Mouse (Mus musculus) bone marrow, adult 2 months (tissue): ENCODE results near the gene Pqbp1. TPM values are rescaled to one million over a fixed set of nuclear protein-coding genes. Genes with fewer than 3 reads are reported as not detected.

ENCODE experiments used
- H3K27ac ChIP-seq: fragments of 200-500 bp; 2 replicates; pipeline ENCODE4 v1.5.1; 2012; ENCODE audit warnings: low read depth, mild to moderate bottlenecking, control low read depth, inconsistent platforms, low read length; ENCODE audit not compliant: control insufficient read depth, poor library complexity, insufficient read depth
- H3K4me1 ChIP-seq: fragments of 200-500 bp; 2 replicates; pipeline ENCODE4 v1.6.1; 2011; ENCODE audit warnings: low read length; ENCODE audit not compliant: control insufficient read depth, insufficient read depth
- H3K4me3 ChIP-seq: fragments of 200-500 bp; replicated peaks from 2 replicates; pipeline ENCODE3; 2011; ENCODE audit warnings: mild to moderate bottlenecking, low read depth, low read length, control low read depth; ENCODE audit not compliant: control insufficient read depth
- CTCF ChIP-seq: fragments of 200-500 bp; IDR thresholded peaks from 2 replicates; pipeline ENCODE4 v1.5.1; 2011; ENCODE audit warnings: low read length, control low read depth; ENCODE audit not compliant: control insufficient read depth, insufficient read depth
- POLR2A ChIP-seq: fragments of 200-500 bp; IDR thresholded peaks from 2 replicates; pipeline ENCODE4 v1.6.1; 2011; ENCODE audit warnings: low read depth, mild to moderate bottlenecking, control low read depth, low read length, borderline replicate concordance; ENCODE audit not compliant: control insufficient read depth
- WGBS: fragments of 180-500 bp; shearing (Covaris S2); methylation state at CpG from one replicate; pipeline ENCODE4 v1.1.7; 2018; 5-methylcytosine and 5-hydroxymethylcytosine counted together
- polyA plus RNA-seq: library from polyadenylated mRNA; stranded (reverse); fragments of >200 nt; gene quantifications from 2 replicates; pipeline ENCODE4 v1.2.4, GENCODE M21; 2011; ENCODE audit warnings: low replicate concordance; ENCODE audit not compliant: missing spikeins, insufficient read depth, insufficient read length

The Pqbp1 gene
- polyA plus RNA-seq, 1 experiment: 40.9 TPM

DNA sequence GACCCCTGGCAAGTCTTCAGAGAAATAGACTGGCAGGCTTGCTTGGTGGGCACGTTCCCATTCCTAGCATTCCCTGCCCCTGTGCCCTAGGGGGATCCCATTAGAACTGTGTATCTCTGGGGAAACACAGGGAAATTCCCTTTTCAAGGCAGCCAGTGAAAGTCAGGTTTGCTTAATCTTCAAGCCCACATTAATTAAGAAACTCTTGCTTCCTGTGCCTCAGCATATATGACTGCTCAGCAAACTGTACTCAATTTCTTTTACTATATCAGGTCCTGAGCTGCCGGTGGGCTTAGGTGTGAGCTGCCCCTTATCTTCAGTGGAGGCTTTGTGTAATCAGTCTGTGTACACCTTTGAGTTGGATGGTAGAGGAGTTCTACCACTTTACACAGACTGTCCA lies 33.3 kb downstream of the Pqbp1 start:
- peaks cover 1% of the 10 kb centered on the region; the same call in 1 of the 2 replicates for H3K4me1 ChIP-seq
- H3K27ac ChIP-seq: peak overlapping the region; percentile 51; the same call in 1 of the 2 replicates
- WGBS: 20% methylated on average over 2 of the region's 2 CpGs

DNA sequence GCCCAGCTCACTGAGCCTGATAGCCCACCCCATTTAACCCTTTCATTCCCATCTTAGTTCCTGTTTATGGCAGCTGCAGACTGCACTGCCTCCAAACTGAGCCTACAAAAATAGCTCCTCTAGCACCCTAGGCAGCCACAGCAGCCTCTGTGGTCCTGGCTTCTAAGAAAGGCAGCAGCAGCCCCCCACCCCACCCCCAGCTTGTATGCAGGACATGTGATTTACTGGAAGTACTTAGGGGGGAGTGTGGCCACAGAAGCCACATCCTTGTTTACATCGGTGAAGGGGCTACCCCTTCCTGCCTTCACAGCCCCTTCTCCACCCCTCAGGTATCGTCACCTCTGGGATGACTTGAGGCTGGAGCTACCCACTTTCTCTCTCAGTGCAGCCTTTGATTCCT lies 33.7 kb downstream of the Pqbp1 start:
- H3K4me1 ChIP-seq: peaks cover 1% of the 10 kb centered on the region; the same call in 1 of the 2 replicates
- peak overlapping the region; percentile 51 for H3K27ac ChIP-seq
- H3K4me3 ChIP-seq: no peak overlapping the region
- TF ChIP-seq POLR2A (no peak), CTCF (no peak)
- 40% methylated on average over 2 of the region's 2 CpGs for WGBS

More for the DNA sequence above, 33.3 kb downstream of the Pqbp1 start:
- no peak overlapping the region for H3K4me3 ChIP-seq
- TF ChIP-seq CTCF (no peak), POLR2A (no peak)

DNA sequence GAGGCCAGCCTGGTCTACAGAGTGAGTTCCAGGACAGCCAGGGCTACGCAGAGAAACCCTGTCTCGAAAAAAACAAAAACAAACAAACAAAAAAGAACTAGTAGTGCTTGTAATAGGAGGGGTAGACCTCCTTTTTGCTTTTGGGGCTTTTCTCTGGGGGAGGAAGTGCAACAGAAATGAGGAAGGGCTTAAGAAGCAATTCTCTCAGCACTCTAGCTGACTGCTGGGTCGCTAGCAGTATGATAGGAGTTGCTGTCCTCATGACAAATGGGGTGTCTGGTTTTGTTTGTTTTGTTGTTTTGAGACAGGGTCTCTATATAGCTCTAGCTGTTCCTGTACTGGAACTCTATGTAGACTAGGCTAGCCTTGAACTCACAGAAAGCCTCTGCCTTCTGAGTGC lies 34.5 kb downstream of the Pqbp1 start:
- TF ChIP-seq POLR2A (no peak), CTCF (no peak)
- H3K4me1 ChIP-seq: peaks cover 1% of the 10 kb centered on the region; the same call in 1 of the 2 replicates
- no peak overlapping the region for H3K4me3 ChIP-seq
- WGBS: 34% methylated on average over 3 of the region's 3 CpGs
- H3K27ac ChIP-seq: no peak overlapping the region; the same call in 1 of the 2 replicates

DNA sequence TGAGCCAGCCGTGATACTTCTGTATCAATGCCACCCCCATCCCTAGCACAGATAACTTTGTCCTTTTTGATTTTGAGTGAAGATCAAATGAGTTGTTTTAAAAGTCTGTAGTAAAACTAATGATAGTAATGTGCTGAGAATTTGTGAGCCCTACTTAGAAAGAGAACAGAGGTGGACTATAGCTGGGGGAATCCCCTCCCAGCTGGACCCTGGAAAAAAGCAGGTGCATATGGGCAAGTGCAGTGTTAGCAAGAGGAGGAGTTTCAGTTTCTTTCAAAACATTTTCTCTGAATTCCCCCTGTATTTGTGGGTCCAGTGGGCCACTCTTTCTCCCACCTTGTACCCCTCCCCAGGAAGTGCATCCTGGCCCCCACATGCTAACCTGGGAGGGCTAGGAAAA lies 35.9 kb downstream of the Pqbp1 start:
- no peak for TF ChIP-seq CTCF
- Histone ChIP-seq H3K4me1 (peaks cover 1% of the 10 kb centered on the region; the same call in 1 of the 2 replicates), H3K4me3 (no peak overlapping the region), H3K27ac (no peak overlapping the region)
- 81% methylated on average over 1 of the region's 1 CpGs for WGBS

DNA sequence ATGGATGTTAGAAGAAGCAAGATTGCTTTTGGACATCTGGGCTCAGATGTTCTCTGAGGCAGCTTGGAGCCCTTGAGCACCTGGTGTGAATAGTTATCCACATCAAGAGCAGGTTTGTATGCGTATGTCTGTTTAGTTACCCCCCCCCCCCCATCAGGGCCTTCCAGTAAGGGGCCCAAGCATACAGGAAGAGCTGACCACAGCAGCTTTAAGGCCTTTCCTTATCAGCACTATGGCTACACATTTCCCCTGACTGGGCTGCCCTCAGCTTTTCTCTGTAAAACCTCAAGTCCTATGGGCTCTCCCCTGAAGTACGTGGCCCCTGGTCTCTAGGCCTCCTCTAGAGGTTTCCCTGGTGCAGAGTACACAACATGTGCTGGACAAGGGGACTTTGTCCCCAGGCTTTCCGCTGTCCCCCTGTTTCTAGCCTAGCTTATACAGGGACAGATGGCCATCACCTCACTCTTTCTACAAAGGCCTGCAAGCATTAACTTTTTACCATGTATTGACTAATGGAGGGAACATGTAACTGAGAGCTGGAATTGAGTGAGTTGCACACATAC lies 39.8 kb downstream of the Pqbp1 start:
- Histone ChIP-seq H3K4me3 (no peak overlapping the region), H3K27ac (no peak overlapping the region), H3K4me1 (no peaks in the 10 kb centered on the region; the same call in 1 of the 2 replicates)
- TF ChIP-seq CTCF (no peak), POLR2A (no peak)
- WGBS: 46% methylated on average over 3 of the region's 3 CpGs

DNA sequence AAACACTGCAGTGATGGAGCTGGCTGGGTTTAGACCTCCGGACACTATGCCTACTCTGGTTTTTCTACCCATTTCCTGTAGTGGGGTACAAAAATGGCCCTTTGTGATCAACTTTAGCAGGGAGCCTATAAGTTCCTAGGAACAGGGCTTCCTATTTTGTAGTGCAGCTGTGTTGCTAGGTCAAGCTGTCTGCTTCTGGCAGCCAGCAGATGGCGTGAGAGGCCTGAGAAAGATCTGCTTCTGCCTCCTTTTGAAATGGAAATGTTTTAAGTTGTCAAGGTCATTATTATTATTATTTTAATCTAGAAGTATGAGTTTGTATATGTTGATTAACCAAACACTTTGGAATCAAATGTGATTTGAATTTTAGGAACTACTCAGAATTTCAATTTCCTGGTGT lies 44.5 kb downstream of the Pqbp1 start:
- Histone ChIP-seq H3K27ac (no peak overlapping the region), H3K4me1 (no peaks in the 10 kb centered on the region), H3K4me3 (no peak overlapping the region)
- TF ChIP-seq POLR2A (no peak), CTCF (peak; percentile 63)
- 10% methylated on average over 2 of the region's 2 CpGs for WGBS

DNA sequence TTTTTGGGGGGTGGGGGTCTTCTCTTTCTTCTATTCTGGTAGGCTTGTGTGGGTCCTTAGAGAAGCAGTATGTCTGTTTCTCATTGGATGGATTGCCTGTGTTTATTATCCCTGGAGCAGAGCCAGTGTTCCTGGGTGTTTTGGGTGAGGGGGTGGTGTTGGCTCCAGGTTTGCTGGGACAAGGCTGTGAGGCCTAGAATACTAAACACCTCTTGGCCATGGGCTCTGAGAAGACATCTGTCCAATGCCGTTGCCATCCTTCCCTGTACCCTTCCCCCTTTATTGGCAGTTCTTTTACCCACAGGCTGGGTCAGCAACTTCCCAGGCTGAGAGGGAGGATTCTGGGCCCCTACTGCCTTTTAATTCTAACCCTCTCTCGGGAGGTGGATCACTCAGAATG lies 51.2 kb downstream of the Pqbp1 start:
- H3K4me1 ChIP-seq: no peaks in the 10 kb centered on the region; the same call in 1 of the 2 replicates
- 71% methylated on average over 2 of the region's 2 CpGs for WGBS
- H3K27ac ChIP-seq: no peak overlapping the region
- TF ChIP-seq CTCF: no peak
- TF ChIP-seq POLR2A: no peak
- no peak overlapping the region for H3K4me3 ChIP-seq

Other genes starting within 250 kb of the Pqbp1 start
- 10.7 and 22.4 TPM in 2 replicates for gene Prickle3, start 242.0 kb downstream of the Pqbp1 start, polyA plus RNA-seq
- gene Plp2, start 227.9 kb downstream of the Pqbp1 start, polyA plus RNA-seq: 5.3 and 33.2 TPM in 2 replicates
- gene Magix, start 218.0 kb downstream of the Pqbp1 start, polyA plus RNA-seq: not detected in 2 replicates
- 17.6 and 19.1 TPM in 2 replicates for gene Gpkow, start 202.1 kb downstream of the Pqbp1 start, polyA plus RNA-seq
- gene Wdr45, start 184.9 kb downstream of the Pqbp1 start, polyA plus RNA-seq: 54.7 and 91.1 TPM in 2 replicates
- not detected in 2 replicates for gene Gm45208, start 177.0 kb downstream of the Pqbp1 start, polyA plus RNA-seq
- gene Praf2, start 170.8 kb downstream of the Pqbp1 start, polyA plus RNA-seq: 3.9 and 9.5 TPM in 2 replicates
- 0.36 and 1.4 TPM in 2 replicates for gene Ccdc120, start 148.4 kb downstream of the Pqbp1 start, polyA plus RNA-seq
- 15.5 and 22.3 TPM in 2 replicates for gene Tfe3, start 136.7 kb downstream of the Pqbp1 start, polyA plus RNA-seq
- gene Gripap1, start 109.5 kb downstream of the Pqbp1 start, polyA plus RNA-seq: 95.0 and 184 TPM in 2 replicates
- 2.2 and 4.8 TPM in 2 replicates for gene Kcnd1, start 77.0 kb downstream of the Pqbp1 start, polyA plus RNA-seq
- 124 and 222 TPM in 2 replicates for gene Otud5, start 57.9 kb downstream of the Pqbp1 start, polyA plus RNA-seq
- gene Pim2, start 21.0 kb downstream of the Pqbp1 start, polyA plus RNA-seq: 20.0 and 26.2 TPM in 2 replicates
- 21.0 and 37.1 TPM in 2 replicates for gene Slc35a2, start 15.2 kb downstream of the Pqbp1 start, polyA plus RNA-seq
- 9.2 and 17.8 TPM in 2 replicates for gene Timm17b, start 88 bp upstream of the Pqbp1 start, polyA plus RNA-seq
- not detected in 2 replicates for gene Gm10491, start 8.6 kb upstream of the Pqbp1 start, polyA plus RNA-seq
- gene Gm10490, start 10.3 kb upstream of the Pqbp1 start, polyA plus RNA-seq: not detected in 2 replicates
- not detected in 2 replicates for gene Pcsk1n, start 20.6 kb upstream of the Pqbp1 start, polyA plus RNA-seq
- 10.9 TPM in 1 of 2 replicates, not detected in the other for gene Eras, start 29.3 kb upstream of the Pqbp1 start, polyA plus RNA-seq
- gene Hdac6, start 48.6 kb upstream of the Pqbp1 start, polyA plus RNA-seq: 8.3 and 17.0 TPM in 2 replicates
- gene Gata1, start 78.8 kb upstream of the Pqbp1 start, polyA plus RNA-seq: 91.2 and 137 TPM in 2 replicates
- not detected in 2 replicates for gene Glod5, start 119.2 kb upstream of the Pqbp1 start, polyA plus RNA-seq
- 27.4 and 30.7 TPM in 2 replicates for gene Suv39h1, start 175.5 kb upstream of the Pqbp1 start, polyA plus RNA-seq
- gene Was, start 191.2 kb upstream of the Pqbp1 start, polyA plus RNA-seq: 10.1 and 32.0 TPM in 2 replicates
- 23.3 and 35.6 TPM in 2 replicates for gene Wdr13, start 233.6 kb upstream of the Pqbp1 start, polyA plus RNA-seq
- 301 and 341 TPM in 2 replicates for gene Rbm3, start 246.6 kb upstream of the Pqbp1 start, polyA plus RNA-seq